Mouse (Mus musculus) left cerebral cortex, postnatal 14 days (tissue): ENCODE measurements around the gene Olfr487. TPM values are rescaled to one million over a fixed set of nuclear protein-coding genes. Genes with fewer than 3 reads are reported as not detected.
"Not testable (repeated sequence)": the region's sequence is repeated elsewhere in the genome, so short reads cannot be mapped to it uniquely, and the experiment has no call there.

Experiments
- DNase-seq, 2 experiments: peaks; one replicate each; pipeline ENCODE4 v3.0.0; 2021 to 2022; ENCODE audit warnings: low spot score in 2 of 2, mixed read lengths in 1 of 2
- intact Hi-C: fragments of 180-260 bp; cut with DNase I; formaldehyde crosslinking; loops from one replicate; pipeline ENCODE4 v1.15.1; 2025
- long read RNA-seq, 2 experiments: library from polyadenylated mRNA; stranded (forward); transcript quantifications; one replicate each; pipeline ENCODE4 v2.0.0; 2021
- total RNA-seq, 2 experiments: library from RNA; stranded (reverse); gene quantifications; 2 replicates each; pipeline ENCODE4 v1.2.3; 2021

Gene Olfr487
- not detected for total RNA-seq
- long read RNA-seq, experiment 1: 0 reads
- long read RNA-seq, experiment 2: 0 reads

DNA sequence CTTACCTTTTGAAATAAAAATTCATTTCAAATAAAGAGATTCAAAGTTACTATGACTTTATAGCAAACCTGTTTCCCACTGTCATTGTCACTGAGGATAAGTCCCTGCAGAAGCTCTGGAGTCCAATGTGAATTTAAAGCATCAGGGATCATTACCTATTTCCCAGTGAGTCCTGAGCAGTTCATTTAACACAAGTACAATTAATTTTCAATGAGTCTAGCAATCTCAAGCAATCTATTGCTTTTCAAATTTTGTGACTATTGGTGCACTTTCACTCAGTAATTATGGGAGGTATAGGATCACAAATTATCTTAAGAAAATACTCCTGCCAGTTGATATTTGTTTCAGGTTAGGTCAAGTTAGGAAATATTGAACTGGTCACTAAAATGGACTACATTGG is at the start of gene Olfr487:
Olfr487 (minus strand) TSS at position 101 of the 400 bp plus-strand sequence.
- DNase-seq, intact Hi-C loops: not testable (repeated sequence)

DNA sequence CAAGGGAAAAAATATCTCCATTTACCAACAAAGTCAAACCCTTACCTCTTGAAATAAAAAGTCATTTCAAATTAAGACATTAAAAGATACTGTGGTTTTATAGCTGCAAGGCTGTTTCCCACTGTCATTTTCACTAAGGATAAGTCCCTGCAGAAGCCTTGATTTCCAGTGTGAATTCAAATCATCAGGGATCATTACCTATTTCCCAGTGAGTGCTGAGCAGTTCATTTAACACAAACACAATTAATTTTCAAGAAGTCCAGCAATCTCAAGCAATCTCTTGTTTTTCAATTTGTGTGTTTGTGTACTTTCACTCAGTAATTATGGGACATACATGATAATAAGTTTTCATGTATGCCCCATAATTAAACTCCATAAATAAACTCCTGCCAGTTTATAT is 43.8 kb upstream of the Olfr487 start, which contains the start of gene Olfr488:
Olfr488 (minus strand) TSS at position 101 of the 400 bp plus-strand sequence.
- DNase-seq: no peak
- intact Hi-C loops: no loop called here

DNA sequence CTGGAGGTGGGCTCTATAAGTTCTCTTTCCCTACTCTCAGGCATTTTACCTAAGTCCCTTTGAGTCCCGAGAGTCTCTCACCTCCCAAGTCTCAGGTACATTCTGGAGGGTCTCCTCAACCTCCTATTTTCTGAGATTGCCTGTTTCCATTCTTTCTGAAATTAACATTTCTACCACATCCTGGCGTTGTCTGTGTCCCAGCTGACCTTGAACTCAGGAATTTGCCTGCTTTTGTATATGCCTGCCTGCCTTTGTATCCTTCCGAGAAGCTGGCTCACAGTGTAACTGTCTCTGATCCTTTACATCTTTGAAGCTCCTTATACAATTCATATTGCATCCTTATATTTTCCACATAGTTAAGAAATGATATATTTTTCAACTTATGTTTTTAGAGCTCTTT is 19.1 kb upstream of the Olfr487 start:
- no peak for DNase-seq
- intact Hi-C loops: no loop called here

DNA sequence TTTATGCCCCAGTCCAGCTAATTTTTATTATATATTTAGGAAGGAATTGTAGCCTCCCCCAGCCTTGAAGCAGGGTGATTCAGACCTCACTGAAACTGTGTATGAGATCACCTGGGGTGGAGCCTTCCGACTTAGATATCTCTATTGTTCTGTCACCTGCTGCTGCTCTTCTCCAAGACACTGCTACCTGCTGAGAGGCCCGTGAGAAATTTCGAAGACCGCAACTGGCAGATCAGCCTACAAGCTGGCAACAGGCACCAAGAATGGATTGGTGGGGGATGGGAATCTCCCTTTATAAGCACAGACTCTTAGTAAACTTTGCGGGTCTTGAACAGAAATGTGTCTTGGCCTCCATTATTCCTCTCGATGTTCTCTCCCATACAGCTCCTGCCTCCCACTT is 17.5 kb downstream of the Olfr487 start:
- intact Hi-C loops: no loop called here
- no peak for DNase-seq

DNA sequence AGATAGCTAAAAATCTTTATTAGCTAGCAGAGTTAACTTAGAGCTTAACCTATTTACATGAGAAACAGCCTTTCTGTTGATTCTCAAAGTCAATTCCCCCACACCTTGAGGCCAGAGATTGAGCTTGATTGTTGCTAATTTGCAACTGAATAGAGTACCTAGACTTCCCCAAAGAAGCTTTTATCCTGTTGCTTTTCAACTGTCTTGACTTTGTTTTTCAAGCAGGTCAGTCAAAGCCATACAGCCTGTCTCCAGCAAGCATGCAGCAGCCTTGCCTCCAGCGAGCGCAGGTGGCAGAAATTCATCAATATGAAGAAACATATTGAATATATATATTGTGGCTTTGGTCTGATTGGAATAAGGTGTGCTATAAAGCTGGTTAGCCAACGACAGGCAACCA is 18.1 kb downstream of the Olfr487 start:
- DNase-seq, intact Hi-C loops: not testable (repeated sequence)

DNA sequence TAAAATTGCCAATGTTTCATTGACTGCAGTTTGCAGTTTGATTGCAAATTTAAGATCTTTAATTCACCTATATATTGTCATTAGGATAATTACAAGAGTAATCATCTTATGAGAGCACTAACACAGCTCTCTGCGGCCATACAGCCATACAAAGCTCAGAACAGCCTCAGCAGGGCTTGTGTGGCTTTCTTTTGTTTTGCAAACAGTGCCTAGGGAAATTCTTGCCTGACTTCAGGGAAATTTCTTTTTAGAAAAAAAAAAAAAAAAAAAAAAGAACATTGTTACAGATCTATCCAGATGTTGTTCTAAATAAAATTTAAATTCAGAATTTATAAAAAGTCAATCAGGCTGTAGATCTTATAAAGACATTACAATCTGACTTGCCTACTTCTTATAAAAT is 21.7 kb downstream of the Olfr487 start:
- intact Hi-C loops, DNase-seq: not testable (repeated sequence)

DNA sequence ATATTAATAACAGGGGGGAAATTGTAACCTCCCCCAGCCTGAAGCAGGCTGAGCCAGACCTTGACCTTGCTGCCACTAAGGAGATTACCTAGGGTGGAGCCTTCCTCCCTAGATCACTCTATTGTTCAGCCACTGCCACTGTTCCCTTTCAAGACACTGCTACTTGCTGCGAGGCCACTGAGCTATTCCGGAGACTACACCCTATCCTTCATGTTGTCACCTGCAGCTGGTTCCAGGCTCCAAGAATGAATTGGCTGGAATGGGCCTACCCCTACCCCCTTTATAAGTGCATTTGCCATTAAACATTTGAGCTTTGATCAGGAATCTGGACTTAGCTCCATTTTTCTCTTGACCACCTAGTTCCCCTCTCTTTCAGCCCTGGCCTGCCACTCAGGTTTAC is 23.2 kb downstream of the Olfr487 start:
- DNase-seq, intact Hi-C loops: not testable (repeated sequence)

DNA sequence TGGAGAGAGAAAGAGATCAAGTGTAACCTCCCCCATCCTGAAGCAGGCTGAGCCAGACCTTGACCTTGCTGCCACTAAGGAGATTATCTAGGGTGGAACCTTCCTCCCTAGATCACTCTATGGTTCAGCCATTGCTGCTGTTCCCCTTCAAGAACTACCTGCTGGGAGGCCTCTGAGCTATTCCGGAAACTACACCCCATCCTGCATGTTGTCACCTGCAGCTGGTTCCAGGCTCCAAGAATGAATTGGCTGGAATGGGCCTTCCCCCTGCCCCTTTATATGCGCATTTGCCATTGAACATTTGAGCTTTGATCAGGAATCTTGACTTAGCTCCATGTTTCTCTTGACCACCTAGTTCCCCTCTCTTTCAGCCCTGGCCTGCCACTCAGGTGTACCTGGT is 29.2 kb downstream of the Olfr487 start:
- DNase-seq, intact Hi-C loops: not testable (repeated sequence)

DNA sequence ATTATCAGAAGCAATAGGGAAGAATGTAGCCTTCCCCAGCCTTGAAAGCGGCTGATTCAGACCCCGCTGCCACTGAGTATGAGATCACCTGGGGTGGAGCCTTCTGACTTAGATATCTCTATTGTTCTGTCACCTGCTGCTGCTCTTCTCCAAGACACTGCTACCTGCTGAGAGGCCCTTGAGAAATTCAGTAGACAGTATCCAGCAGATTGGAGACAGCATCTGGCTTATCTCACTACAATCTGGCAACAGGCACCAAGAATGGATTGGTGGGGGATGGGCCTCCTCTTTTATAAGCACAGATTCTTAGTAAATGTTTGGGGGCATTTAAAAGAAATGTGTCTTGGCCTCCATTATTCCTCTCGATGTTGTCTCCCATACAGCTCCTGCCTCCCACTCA is 30.0 kb downstream of the Olfr487 start:
- intact Hi-C loops, DNase-seq: not testable (repeated sequence)

DNA sequence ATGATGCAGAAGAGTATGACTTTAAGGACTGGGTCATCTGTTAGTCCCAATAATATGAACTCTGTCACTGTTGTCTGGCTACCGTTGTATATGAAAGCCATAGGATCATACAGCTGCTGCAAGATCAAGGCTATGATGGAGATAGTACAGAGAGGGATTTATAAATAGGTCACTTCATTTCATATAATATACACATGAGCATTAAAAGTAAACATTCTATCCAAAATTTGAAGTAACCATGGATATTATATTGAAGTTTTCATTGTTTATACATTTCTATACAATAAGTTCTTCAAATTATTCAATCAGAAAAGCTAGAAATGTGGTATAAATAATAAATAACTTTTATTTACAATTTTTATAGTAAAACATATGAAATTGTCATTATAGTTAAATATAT is 41.8 kb downstream of the Olfr487 start, which contains the start of gene Olfr486:
Olfr486 (minus strand) TSS at position 101 of the 400 bp plus-strand sequence.
- intact Hi-C loops, DNase-seq: not testable (repeated sequence)

DNA sequence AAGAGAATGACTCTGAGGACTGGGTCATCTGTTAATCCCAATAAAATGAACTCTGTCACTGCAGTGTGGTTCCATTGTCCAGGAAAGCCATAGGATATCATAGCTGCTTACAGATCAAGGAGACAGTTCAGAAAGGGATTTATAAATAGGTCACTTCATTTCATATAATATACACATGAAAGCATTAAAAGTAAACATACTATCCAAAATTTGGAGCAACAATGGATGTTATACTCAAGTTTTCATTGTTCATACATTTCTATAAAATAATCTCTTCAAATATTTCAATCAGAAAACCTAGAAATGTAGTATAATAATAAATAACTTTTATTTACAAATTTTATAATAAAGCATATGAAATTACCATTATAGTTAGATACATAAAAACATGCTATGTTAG is 54.7 kb downstream of the Olfr487 start, which contains the start of gene Olfr485:
Olfr485 (minus strand) TSS at position 101 of the 400 bp plus-strand sequence.
- no peak for DNase-seq

More for the DNA sequence above, 54.7 kb downstream of the Olfr487 start, which contains the start of gene Olfr485:
- intact Hi-C loops: no loop called here

Other genes starting within 250 kb of the Olfr487 start
- not detected for gene Olfr476, start 249.8 kb downstream of the Olfr487 start, total RNA-seq
- not detected for gene Olfr477, start 227.9 kb downstream of the Olfr487 start, total RNA-seq
- not detected for gene Olfr478, start 180.6 kb downstream of the Olfr487 start, total RNA-seq
- not detected for gene Olfr479, start 163.9 kb downstream of the Olfr487 start, total RNA-seq
- gene Olfr480, start 147.3 kb downstream of the Olfr487 start, total RNA-seq: not detected
- not detected for gene Olfr481, start 134.8 kb downstream of the Olfr487 start, total RNA-seq
- 1 to 10 TPM; 2.0 to 2.3 TPM for gene Olfr482, start 117.0 kb downstream of the Olfr487 start, total RNA-seq
- not detected for gene Olfr483, start 113.8 kb downstream of the Olfr487 start, total RNA-seq
- not detected for gene Olfr484, start 87.2 kb downstream of the Olfr487 start, total RNA-seq
- not detected for gene Olfr485, start 54.8 kb downstream of the Olfr487 start, total RNA-seq
- not detected for gene Olfr486, start 41.9 kb downstream of the Olfr487 start, total RNA-seq
- not detected for gene Olfr488, start 43.7 kb upstream of the Olfr487 start, total RNA-seq
- gene Olfr490, start 74.3 kb upstream of the Olfr487 start, total RNA-seq: not detected
- not detected for gene Olfr491, start 98.8 kb upstream of the Olfr487 start, total RNA-seq
- gene Olfr492, start 109.0 kb upstream of the Olfr487 start, total RNA-seq: not detected
- gene Olfr493, start 132.3 kb upstream of the Olfr487 start, total RNA-seq: not detected
- not detected for gene Olfr494, start 150.7 kb upstream of the Olfr487 start, total RNA-seq
- gene Olfr495, start 178.5 kb upstream of the Olfr487 start, total RNA-seq: not detected
- not detected for gene Olfr497, start 205.8 kb upstream of the Olfr487 start, total RNA-seq